Mouse (Mus musculus): ENCODE data around the gene P2ry13. TPM values are rescaled to one million over a fixed set of nuclear protein-coding genes. Genes with fewer than 3 reads are reported as not detected.

Gene P2ry13
- polyA plus RNA-seq, 1 experiment: 18.4 TPM

GRCm38 (mm10) chr3:59204719-59205503 lies 5.8 kb downstream of the P2ry13 start:
- peaks cover 1% of the 10 kb centered on the region; the same call in 1 of the 2 replicates for H3K4me1 ChIP-seq (ENCODE audit: control insufficient read depth, insufficient read depth, low read length)
- no peak for TF ChIP-seq POLR2A (IDR thresholded peaks at IDR 0.05; ENCODE audit: extremely low read depth, insufficient read depth, low read length)
- no peak for TF ChIP-seq CTCF (IDR thresholded peaks at IDR 0.05; ENCODE audit: extremely low read depth, insufficient read depth, low read length)
- no peak overlapping the region for H3K4me3 ChIP-seq (ENCODE audit: insufficient read depth, low read length)
- H3K27ac ChIP-seq (ENCODE audit: insufficient read depth, low read length): 0 out of 2 replicates have a peak overlapping the region, but pooled peaks have one; percentile 1

DNA sequence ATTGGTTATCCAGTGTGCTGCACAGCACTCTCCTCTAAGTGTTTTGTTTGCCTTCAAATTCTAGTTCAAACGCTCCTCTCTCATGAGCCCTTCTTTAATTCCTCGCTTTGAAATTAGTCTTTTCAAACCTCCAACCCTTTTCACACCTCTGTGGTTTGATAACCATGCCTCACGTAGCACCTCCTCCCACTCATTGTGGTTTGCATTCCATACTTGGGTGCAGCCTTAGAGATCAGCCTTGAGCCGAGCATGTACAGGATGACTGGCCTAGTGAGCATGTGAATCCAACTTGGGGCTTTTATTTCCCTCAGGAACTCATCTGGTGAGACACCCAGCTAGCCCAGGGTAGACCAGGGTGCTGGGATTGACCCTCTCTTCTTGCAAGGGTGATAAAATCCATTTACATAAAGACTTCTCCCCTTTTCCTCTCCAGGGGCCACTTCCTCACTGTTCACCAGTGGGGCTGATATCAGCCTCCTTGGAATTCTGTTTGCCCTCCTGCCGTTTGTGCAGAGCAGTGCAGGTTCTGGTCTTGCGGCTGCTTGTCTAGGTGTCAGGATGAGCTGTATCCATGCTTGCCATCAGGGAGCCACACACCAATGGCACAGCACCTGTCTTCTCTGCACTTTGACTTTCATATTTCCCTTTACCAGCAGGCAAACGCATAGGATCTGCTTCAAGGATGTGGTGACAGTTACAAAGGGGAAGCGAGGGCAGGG lies 6.7 kb downstream of the P2ry13 start:
- peaks cover 1% of the 10 kb centered on the region; the same call in 1 of the 2 replicates for H3K4me1 ChIP-seq (ENCODE audit: control insufficient read depth, insufficient read depth, low read length)
- TF ChIP-seq CTCF (IDR thresholded peaks at IDR 0.05; ENCODE audit: extremely low read depth, insufficient read depth, low read length) (no peak), POLR2A (IDR thresholded peaks at IDR 0.05; ENCODE audit: extremely low read depth, insufficient read depth, low read length) (no peak)
- H3K27ac ChIP-seq (ENCODE audit: insufficient read depth, low read length): no peak overlapping the region
- H3K4me3 ChIP-seq (ENCODE audit: insufficient read depth, low read length): no peak overlapping the region

DNA sequence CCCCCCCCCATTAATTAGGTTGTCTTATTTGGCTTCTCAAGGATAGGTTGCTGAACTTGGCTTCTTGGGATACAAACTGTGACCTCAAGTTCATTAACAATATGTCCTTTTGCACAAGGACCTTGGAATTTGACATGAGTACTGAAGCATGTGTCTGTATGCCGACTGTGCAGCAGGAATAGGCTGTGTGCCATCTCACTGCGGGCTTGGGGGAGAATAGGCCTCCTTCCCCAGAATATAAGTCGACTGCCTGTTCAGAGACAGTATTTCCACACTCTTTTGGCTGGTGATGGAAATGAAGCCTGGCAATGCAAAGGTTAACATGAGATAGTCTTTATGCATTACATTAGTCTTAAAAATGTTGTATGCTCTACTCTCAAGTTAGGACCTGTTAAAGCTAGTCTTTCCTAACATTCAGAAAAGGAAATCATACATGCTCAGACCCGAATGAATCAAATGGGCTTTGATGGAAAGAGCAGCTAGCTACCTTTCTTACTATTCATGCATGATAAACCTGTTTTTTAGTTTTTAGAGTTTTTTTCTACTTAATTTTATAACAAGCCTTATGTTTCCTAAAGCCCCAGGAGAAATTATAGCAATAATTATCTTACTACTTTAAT lies 13.2 kb downstream of the P2ry13 start:
- TF ChIP-seq POLR2A (IDR thresholded peaks at IDR 0.05; ENCODE audit: extremely low read depth, insufficient read depth, low read length) (no peak), CTCF (IDR thresholded peaks at IDR 0.05; ENCODE audit: extremely low read depth, insufficient read depth, low read length) (no peak)
- no peaks in the 10 kb centered on the region for H3K4me1 ChIP-seq (ENCODE audit: control insufficient read depth, insufficient read depth, low read length)
- no peak overlapping the region for H3K27ac ChIP-seq (ENCODE audit: insufficient read depth, low read length)
- H3K4me3 ChIP-seq (ENCODE audit: insufficient read depth, low read length): no peak overlapping the region

- no peak within 1 kb of the TSS for H3K27ac ChIP-seq (ENCODE audit: insufficient read depth, low read length)
- TF ChIP-seq POLR2A (IDR thresholded peaks at IDR 0.05; ENCODE audit: extremely low read depth, insufficient read depth, low read length) (no peak), CTCF (IDR thresholded peaks at IDR 0.05; ENCODE audit: extremely low read depth, insufficient read depth, low read length) (no peak)
- peaks cover 1% of the 10 kb centered on the region; the same call in 1 of the 2 replicates for H3K4me1 ChIP-seq (ENCODE audit: control insufficient read depth, insufficient read depth, low read length)
- H3K4me3 ChIP-seq (ENCODE audit: insufficient read depth, low read length): no peak within 1 kb of the TSS
Measured at GRCm38 (mm10) chr3:59194938-59195337, 15.7 kb downstream of the P2ry13 start, which contains the start of gene Gpr87. Gpr87 (minus strand) TSS chr3:59195104.

DNA sequence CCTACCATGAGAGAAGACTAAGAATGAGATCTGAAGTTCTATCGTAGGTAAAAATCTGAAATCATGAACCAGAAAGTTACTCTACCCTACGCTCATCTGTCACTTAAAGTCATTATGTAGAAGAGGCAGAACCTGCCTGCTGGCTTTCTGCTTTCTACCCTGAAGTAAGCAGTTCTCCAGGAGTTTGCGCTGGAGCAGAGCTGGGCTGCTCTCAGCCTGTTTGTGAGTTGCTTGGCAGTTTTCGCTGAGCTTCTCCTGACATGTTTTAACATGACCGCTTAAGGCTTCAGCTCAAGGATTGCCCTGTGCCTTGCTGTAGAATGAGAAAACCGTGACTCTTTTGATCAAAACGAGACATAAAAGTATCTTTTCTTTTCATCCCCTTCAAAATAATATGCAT lies 16.6 kb downstream of the P2ry13 start:
- TF ChIP-seq CTCF (IDR thresholded peaks at IDR 0.05; ENCODE audit: extremely low read depth, insufficient read depth, low read length): no peak
- no peak for TF ChIP-seq POLR2A (IDR thresholded peaks at IDR 0.05; ENCODE audit: extremely low read depth, insufficient read depth, low read length)
- Histone ChIP-seq H3K27ac (ENCODE audit: insufficient read depth, low read length) (no peak overlapping the region), H3K4me3 (ENCODE audit: insufficient read depth, low read length) (no peak overlapping the region), H3K4me1 (ENCODE audit: control insufficient read depth, insufficient read depth, low read length) (peaks cover 1% of the 10 kb centered on the region; the same call in 1 of the 2 replicates)

DNA sequence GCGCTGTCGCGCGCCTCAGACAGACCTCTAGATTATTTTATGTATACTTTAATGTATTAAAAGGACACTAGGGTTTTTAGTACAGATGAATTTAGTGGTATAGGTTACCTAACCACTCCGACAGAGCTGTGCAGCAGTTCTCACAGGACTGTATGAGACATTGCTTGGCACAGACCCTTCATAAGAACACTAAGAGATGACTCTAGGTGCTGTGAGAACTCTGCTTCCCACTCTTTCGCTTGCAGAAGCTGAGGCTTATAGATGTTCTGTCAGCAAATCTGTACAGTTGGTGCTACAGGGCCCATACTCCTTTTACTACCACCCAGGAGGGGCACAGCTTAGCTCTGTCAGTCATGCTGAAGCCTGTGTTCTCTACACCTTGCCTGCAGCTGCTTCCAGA lies 19.0 kb downstream of the P2ry13 start:
- Histone ChIP-seq H3K27ac (ENCODE audit: insufficient read depth, low read length) (no peak overlapping the region), H3K4me1 (ENCODE audit: control insufficient read depth, insufficient read depth, low read length) (peaks cover 1% of the 10 kb centered on the region; the same call in 1 of the 2 replicates), H3K4me3 (ENCODE audit: insufficient read depth, low read length) (no peak overlapping the region)
- TF ChIP-seq CTCF (IDR thresholded peaks at IDR 0.05; ENCODE audit: extremely low read depth, insufficient read depth, low read length) (no peak), POLR2A (IDR thresholded peaks at IDR 0.05; ENCODE audit: extremely low read depth, insufficient read depth, low read length) (no peak)

DNA sequence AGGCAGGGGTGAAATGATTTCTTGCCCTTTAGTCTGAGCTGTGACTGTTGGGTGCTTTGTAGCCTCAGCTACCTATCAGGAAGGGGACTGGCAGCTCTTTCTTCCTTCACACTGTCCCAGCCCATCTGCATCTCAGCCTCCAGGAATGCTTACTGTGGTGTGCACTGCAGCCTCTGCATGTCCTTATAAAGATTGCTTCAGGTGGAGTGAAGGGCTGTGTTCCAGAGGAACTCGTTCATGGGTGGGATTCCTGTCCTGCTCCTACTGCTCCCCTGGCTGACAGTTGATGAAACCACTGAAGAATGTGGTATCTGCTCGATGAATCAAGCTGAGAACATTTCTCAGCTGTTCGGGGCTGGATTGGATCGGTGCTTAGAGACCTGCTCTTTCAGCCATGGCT lies 23.3 kb downstream of the P2ry13 start:
- TF ChIP-seq CTCF (IDR thresholded peaks at IDR 0.05; ENCODE audit: extremely low read depth, insufficient read depth, low read length) (no peak), POLR2A (IDR thresholded peaks at IDR 0.05; ENCODE audit: extremely low read depth, insufficient read depth, low read length) (no peak)
- Histone ChIP-seq H3K4me1 (ENCODE audit: control insufficient read depth, insufficient read depth, low read length) (peaks cover 1% of the 10 kb centered on the region; the same call in 1 of the 2 replicates), H3K4me3 (ENCODE audit: insufficient read depth, low read length) (no peak overlapping the region), H3K27ac (ENCODE audit: insufficient read depth, low read length) (no peak overlapping the region)

GRCm38 (mm10) chr3:59185662-59186061 lies 25.0 kb downstream of the P2ry13 start:
- H3K4me3 ChIP-seq (ENCODE audit: insufficient read depth, low read length): no peak overlapping the region
- H3K4me1 ChIP-seq (ENCODE audit: control insufficient read depth, insufficient read depth, low read length): no peaks in the 10 kb centered on the region
- no peak for TF ChIP-seq CTCF (IDR thresholded peaks at IDR 0.05; ENCODE audit: extremely low read depth, insufficient read depth, low read length)
- TF ChIP-seq POLR2A (IDR thresholded peaks at IDR 0.05; ENCODE audit: extremely low read depth, insufficient read depth, low read length): no peak
- H3K27ac ChIP-seq (ENCODE audit: insufficient read depth, low read length): no peak overlapping the region

GRCm38 (mm10) chr3:59182129-59182528 lies 28.6 kb downstream of the P2ry13 start:
- H3K4me3 ChIP-seq (ENCODE audit: insufficient read depth, low read length): no peak overlapping the region

More at GRCm38 (mm10) chr3:59182129-59182528, 28.6 kb downstream of the P2ry13 start:
- H3K27ac ChIP-seq (ENCODE audit: insufficient read depth, low read length): no peak overlapping the region
- no peak for TF ChIP-seq POLR2A (IDR thresholded peaks at IDR 0.05; ENCODE audit: extremely low read depth, insufficient read depth, low read length)
- no peak for TF ChIP-seq CTCF (IDR thresholded peaks at IDR 0.05; ENCODE audit: extremely low read depth, insufficient read depth, low read length)
- no peaks in the 10 kb centered on the region for H3K4me1 ChIP-seq (ENCODE audit: control insufficient read depth, insufficient read depth, low read length)
